ENCODE assay signal across 8 mouse cellular contexts in the genomic region with DNA sequence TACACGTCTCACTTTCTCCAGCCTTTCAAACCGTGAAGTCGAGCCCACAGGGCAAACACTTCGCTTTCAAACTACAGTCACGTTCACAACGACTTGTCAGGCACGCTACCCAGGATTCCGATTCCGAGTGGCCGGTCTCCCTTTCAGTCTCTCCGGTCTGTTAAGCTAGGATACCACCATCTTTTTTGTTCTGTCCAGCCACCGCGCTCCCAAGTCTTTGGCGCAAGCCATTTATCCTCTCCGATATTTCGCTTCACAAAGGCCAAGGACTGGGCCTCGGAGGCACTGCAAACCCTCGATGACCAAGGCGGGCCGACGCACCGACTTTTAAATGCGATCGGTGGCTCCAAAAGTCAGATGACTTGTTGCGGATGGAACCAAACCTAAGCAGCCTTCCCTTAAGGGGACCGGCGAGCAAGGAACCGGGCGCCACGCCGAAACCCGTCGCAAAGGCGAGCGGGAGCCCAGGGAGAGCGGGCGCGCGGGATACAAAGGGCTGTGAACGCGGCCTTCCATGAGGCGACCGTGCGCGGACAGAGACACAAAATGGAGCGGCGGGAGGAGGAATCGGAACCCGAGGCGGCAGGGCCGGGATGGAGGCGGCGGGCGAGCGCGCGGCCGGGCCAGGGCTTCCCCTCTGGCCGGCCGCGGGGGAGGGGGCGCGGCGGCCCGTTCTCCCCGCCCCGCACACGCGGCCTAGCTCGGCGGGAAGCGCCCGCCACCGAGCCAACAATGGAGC. TPM values are rescaled to one million over a fixed set of nuclear protein-coding genes. Genes with fewer than 3 reads are reported as not detected.
DNase-seq lines count a peak whose midpoint lies in the region; ATAC-seq and TF ChIP-seq lines count a peak whose summit lies in the region.

No protein-coding gene starts in this region.

- H3K27me3 ChIP-seq in intestine, embryonic 14.5 days (replicated peaks; ENCODE audit: control insufficient read depth, insufficient read depth, low read length), result no peaks in the 10 kb centered on the region

- H3K36me3 ChIP-seq in intestine, embryonic 14.5 days (ENCODE audit: control insufficient read depth, insufficient read depth, low read length), result no peaks in the 10 kb centered on the region

- peak; percentile 70 for ATAC-seq in intestine, embryonic 14.5 days (replicated peaks; ENCODE audit: low FRiP score, low TSS enrichment, low read depth)
- ATAC-seq in megakaryocyte-erythroid progenitor cell, adult 5-6 weeks (replicated peaks; ENCODE audit: low FRiP score, low TSS enrichment, poor library complexity, severe bottlenecking), result peak; percentile 36

- WGBS in intestine, embryonic 14.5 days, result under 1% methylated on average over 59 of the region's 74 CpGs

- no peak for TF ChIP-seq POLR2A in cortical plate, adult 2 months (IDR thresholded peaks at IDR 0.05; ENCODE audit: extremely low read depth, insufficient read depth, low read length)

- TF ChIP-seq CTCF in cortical plate, adult 2 months (IDR thresholded peaks at IDR 0.05; ENCODE audit: extremely low read depth, insufficient read depth, low read length), result no peak

- intact Hi-C loops in left cerebral cortex, postnatal 36 days (cut with DNase I), result loop anchor here (5.0 kb wide), 1 partner anchor 56 kb away; no protein-coding TSS in a partner anchor

- peak overlapping the region; percentile 60 for H3K4me3 ChIP-seq in cortical plate, adult 2 months (ENCODE audit: insufficient read depth, low read length)
- H3K4me3 ChIP-seq in intestine, embryonic 14.5 days (ENCODE audit: low read depth, low read length), result peak overlapping the region; percentile 99

- peak overlapping the region; percentile 100 for H3K9ac ChIP-seq in intestine, embryonic 14.5 days (ENCODE audit: low read length)

- peak overlapping the region; percentile 74 for H3K4me2 ChIP-seq in intestine, embryonic 14.5 days (ENCODE audit: low read length)

- DNase-seq in adrenal gland, adult (ENCODE audit: inconsistent age in 2 of 2, low spot score in 1 of 2), result peak; percentile 69 to 92
- peak; percentile 43 for DNase-seq in gastrocnemius, postnatal 25 days
- DNase-seq in intestine, embryonic 14.5 days (ENCODE audit: low spot score), result peak; percentile 84
- DNase-seq in left cerebral cortex, postnatal 36 days (ENCODE audit: low spot score in 2 of 2), result peak; percentile 58 to 68
- DNase-seq in right cerebral cortex, postnatal 25 days, result peak; percentile 59
- DNase-seq in urinary bladder, postnatal 36 days (ENCODE audit: low spot score in 2 of 2), result peak; percentile 46

- peak overlapping the region; percentile 15 for H3K27ac ChIP-seq in cortical plate, adult 2 months (ENCODE audit: insufficient read depth, low read length)
- peak overlapping the region; percentile 94 for H3K27ac ChIP-seq in intestine, embryonic 14.5 days (ENCODE audit: low read depth)

- H3K9me3 ChIP-seq in intestine, embryonic 14.5 days (ENCODE audit: control insufficient read depth, low read length), result no peaks in the 10 kb centered on the region

- H3K4me1 ChIP-seq in cortical plate, adult 2 months (ENCODE audit: control insufficient read depth, insufficient read depth, low read length), result peaks cover 2% of the 10 kb centered on the region
- peaks cover 6% of the 10 kb centered on the region; the same call in 1 of the 2 replicates for H3K4me1 ChIP-seq in intestine, embryonic 14.5 days (replicated peaks; ENCODE audit: control insufficient read depth, insufficient read depth, low read length)

RNA-seq across cellular contexts. Expression of gene Cpsf6, which starts 3.8 kb away (rescaled TPM):
- 60.4 and 61.3 TPM in 2 replicates for polyA plus RNA-seq in cortical plate, adult 2 months (2012; rRNA removed)
- 10 to 100 TPM; 21.6 to 24.2 TPM for total RNA-seq in gastrocnemius, postnatal 25 days (2021)
- 150 and 169 TPM in 2 replicates for polyA plus RNA-seq in intestine, embryonic 14.5 days (2014; fragmentation: Nextera tagmentation; extraction: Ambion mirVana)
- 100 to 1,000 TPM in 1 of 2 experiments, 10 to 100 TPM in 1; 94.5 to 120 TPM for total RNA-seq in left cerebral cortex, postnatal 36 days (2021)
- total RNA-seq in megakaryocyte-erythroid progenitor cell, adult 5-6 weeks (2014; fragmentation: Nextera tagmentation), result 132 and 163 TPM in 2 replicates
- total RNA-seq in megakaryocyte-erythroid progenitor cell, adult 5-6 weeks (2017), result 142 and 153 TPM in 2 replicates

Comparison
In these comparisons a context has a peak if more than half of its experiments do, and no peak if none do; other contexts are left out.
1. Peak in every context shown above with its lines: DNase-seq, ATAC-seq, H3K4me3 ChIP-seq and H3K27ac ChIP-seq.